Mouse (Mus musculus): Measurements from ENCODE around the gene Hoxc6. TPM values are rescaled to one million over a fixed set of nuclear protein-coding genes. Genes with fewer than 3 reads are reported as not detected.

Gene Hoxc6
- polyA plus RNA-seq, 1 experiment from 2014 or later, result 46.8 TPM

DNA sequence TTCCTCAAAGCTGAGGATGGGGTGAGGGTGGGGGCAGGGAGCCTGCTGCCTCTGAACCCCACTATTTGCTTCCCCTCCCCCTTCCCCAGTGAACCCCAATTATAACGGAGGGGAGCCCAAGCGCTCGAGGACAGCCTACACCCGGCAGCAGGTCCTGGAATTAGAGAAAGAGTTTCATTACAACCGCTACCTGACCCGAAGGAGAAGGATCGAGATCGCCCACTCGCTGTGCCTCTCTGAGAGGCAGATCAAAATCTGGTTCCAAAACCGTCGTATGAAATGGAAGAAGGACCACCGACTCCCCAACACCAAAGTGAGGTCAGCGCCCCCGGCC, 37.5 kb downstream of the Hoxc6 start:
- H3K4me3 ChIP-seq, result peak overlapping the region; percentile 46

DNA sequence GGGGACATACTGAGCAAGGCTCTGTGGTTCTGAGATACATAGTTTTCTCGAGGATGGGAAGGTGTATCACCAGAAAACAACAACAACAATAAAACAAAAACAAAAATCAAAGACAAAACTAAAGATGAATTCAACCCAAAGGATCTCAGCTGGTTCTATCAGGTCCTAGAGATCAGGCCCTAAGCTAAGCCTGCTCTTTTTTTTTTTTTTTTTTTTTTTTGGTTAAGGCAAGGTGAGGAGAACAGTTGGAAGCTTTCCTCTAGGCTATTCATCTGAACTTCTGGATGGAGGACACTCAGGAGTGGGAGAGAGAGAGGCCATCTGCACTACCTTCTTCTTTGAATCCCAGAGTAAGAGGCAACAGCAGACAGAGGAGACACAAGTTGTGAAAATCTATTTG, 39.5 kb downstream of the Hoxc6 start:
- peak overlapping the region; percentile 97 for H3K27ac ChIP-seq (replicated peaks)
- H3K4me1 ChIP-seq (replicated peaks), result peaks cover 99% of the 10 kb centered on the region
- H3K9ac ChIP-seq, result peak overlapping the region; percentile 77

More for the DNA sequence above, 37.5 kb downstream of the Hoxc6 start:
- Histone ChIP-seq H3K4me1 (replicated peaks) (peaks cover 97% of the 10 kb centered on the region), H3K9ac (peak overlapping the region; percentile 77), H3K36me3 (no peaks in the 10 kb centered on the region), H3K27me3 (no peaks in the 10 kb centered on the region), H3K4me2 (peak overlapping the region; percentile 67), H3K27ac (replicated peaks) (peak overlapping the region; percentile 97), H3K9me3 (no peaks in the 10 kb centered on the region)
- peak; percentile 9 for ATAC-seq (ENCODE audit: low read depth)
- WGBS, result under 1% methylated on average over 14 of the region's 14 CpGs

DNA sequence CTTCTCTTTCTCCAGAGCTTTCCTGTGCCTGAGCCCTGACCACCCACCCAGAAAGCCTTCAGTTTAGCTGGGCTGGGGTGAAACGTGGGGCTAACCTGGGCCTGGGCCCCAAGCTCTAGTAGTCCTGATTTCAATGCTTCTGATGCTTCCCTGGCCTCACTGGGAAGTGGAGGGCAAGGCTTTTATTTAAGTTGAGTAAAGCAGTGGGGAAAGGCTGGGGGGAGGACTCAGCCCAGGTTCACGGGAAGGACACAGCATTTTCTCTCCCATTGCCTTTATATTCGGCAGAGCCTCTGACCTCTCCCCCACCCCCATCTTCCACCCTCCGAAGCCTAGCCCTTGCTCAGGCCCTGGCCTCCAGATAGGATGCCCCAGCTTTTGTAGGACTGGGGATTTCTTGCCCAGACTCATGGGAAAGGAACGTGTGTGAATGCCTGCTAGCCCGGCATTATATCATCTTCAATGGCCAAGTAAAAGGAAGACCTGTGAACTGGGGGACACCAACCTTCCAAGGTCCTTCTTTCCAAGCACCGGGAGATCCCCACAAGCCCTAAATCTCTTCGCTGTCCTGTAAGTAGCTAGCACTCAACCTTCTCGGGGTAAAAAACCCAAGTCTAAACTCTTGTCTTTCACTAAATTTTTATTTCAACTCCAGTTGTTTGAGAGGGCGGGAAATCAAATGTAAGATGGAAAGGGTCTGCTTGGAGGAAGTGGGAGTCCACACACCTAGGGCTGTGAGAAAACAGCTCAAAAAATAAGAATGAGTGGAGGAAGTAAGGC, 40.8 kb downstream of the Hoxc6 start:
- Histone ChIP-seq H3K4me3 (peak overlapping the region; percentile 46), H3K9ac (peak overlapping the region; percentile 77), H3K9me3 (no peaks in the 10 kb centered on the region), H3K27ac (replicated peaks) (peak overlapping the region; percentile 85), H3K36me3 (no peaks in the 10 kb centered on the region), H3K27me3 (no peaks in the 10 kb centered on the region), H3K4me1 (replicated peaks) (peaks cover 99% of the 10 kb centered on the region), H3K4me2 (peak overlapping the region; percentile 67)
- no peak for ATAC-seq (ENCODE audit: low read depth)
- 6% methylated on average over 10 of the region's 10 CpGs for WGBS

More for the DNA sequence above, 39.5 kb downstream of the Hoxc6 start:
- 17% methylated on average over 1 of the region's 1 CpGs for WGBS
- Histone ChIP-seq H3K27me3 (no peaks in the 10 kb centered on the region), H3K4me3 (peak overlapping the region; percentile 46), H3K9me3 (no peaks in the 10 kb centered on the region), H3K36me3 (no peaks in the 10 kb centered on the region), H3K4me2 (peak overlapping the region; percentile 67)
- no peak for ATAC-seq (ENCODE audit: low read depth)

DNA sequence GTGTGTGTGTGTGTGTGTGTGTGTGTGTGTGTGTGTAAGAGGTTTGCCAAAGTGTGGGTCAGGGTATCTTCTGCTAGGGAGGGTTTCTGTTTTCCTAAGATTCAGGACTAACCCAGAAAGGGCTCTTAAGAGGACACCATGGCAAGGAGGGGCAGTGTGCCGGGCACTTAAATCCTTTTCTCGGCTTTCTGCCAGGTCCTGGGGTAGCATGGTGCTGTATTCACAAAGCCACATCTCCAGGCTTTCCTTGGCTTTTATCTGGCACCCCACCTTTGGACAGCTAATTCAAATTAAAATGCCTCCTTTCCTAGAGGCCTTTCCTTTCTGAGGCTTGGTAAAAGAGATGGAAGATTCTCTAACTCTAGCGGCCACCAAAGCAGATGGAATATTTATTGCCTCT, 41.6 kb downstream of the Hoxc6 start:
- Histone ChIP-seq H3K36me3 (no peaks in the 10 kb centered on the region), H3K4me3 (peak overlapping the region; percentile 46), H3K9me3 (no peaks in the 10 kb centered on the region), H3K27ac (replicated peaks) (peak overlapping the region; percentile 85), H3K9ac (peak overlapping the region; percentile 77), H3K4me1 (replicated peaks) (peaks cover 99% of the 10 kb centered on the region), H3K4me2 (peak overlapping the region; percentile 67), H3K27me3 (no peaks in the 10 kb centered on the region)
- WGBS, result 6% methylated on average over 3 of the region's 3 CpGs
- no peak for ATAC-seq (ENCODE audit: low read depth)

DNA sequence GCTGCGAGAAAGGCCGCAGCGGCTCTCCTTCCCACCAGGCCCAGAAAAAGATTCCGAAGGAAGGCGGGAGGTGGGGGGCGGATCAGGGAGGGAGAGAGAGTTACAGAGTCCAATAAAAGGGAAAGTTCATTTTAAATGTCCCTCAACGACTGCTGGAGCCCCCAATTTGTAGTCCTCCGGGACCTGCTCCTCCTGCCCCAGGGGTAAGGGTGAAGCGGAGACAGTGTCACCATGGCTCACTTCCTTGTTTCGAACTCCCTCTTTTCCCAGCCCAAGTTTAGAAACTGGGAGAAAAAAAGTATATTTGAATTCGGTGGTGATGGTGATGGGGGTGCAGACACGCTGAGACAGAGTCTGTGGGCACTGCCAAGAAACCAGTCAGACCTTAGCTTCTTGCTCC, 42.5 kb downstream of the Hoxc6 start:
- H3K4me3 ChIP-seq, result peak overlapping the region; percentile 20
- no peak for ATAC-seq (ENCODE audit: low read depth)
- WGBS, result 9% methylated on average over 12 of the region's 12 CpGs
- peak overlapping the region; percentile 77 for H3K9ac ChIP-seq
- H3K9me3 ChIP-seq, result no peaks in the 10 kb centered on the region
- H3K27me3 ChIP-seq, result no peaks in the 10 kb centered on the region
- H3K36me3 ChIP-seq, result no peaks in the 10 kb centered on the region
- peak overlapping the region; percentile 67 for H3K4me2 ChIP-seq
- peak overlapping the region; percentile 85 for H3K27ac ChIP-seq (replicated peaks)
- peaks cover 90% of the 10 kb centered on the region for H3K4me1 ChIP-seq (replicated peaks)

DNA sequence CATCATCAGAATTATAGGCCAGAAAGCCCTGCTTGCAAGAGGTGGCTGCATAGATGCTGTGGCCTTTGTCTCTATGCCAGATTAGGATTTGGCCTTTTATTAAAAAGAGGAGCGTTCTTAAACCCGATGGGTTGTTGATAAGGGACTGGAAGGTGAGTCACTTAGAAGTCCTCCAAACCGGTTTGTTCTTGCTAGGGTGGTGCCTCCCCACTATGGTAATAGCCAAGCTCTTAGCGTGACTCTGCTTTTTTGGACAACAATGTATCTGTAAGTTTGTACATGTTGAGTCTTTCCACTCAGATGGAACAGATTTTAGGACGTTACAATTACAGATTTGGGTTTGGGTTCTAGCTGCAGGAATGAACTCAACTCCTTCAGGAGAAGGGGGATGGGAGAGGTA, 43.6 kb downstream of the Hoxc6 start:
- Histone ChIP-seq H3K27me3 (no peaks in the 10 kb centered on the region), H3K9me3 (no peaks in the 10 kb centered on the region), H3K4me1 (replicated peaks) (peaks cover 87% of the 10 kb centered on the region), H3K36me3 (no peaks in the 10 kb centered on the region), H3K27ac (replicated peaks) (peak overlapping the region; percentile 85), H3K4me3 (no peak overlapping the region), H3K4me2 (peak overlapping the region; percentile 67), H3K9ac (peak overlapping the region; percentile 77)
- WGBS, result 12% methylated on average over 5 of the region's 5 CpGs
- no peak for ATAC-seq (ENCODE audit: low read depth)

DNA sequence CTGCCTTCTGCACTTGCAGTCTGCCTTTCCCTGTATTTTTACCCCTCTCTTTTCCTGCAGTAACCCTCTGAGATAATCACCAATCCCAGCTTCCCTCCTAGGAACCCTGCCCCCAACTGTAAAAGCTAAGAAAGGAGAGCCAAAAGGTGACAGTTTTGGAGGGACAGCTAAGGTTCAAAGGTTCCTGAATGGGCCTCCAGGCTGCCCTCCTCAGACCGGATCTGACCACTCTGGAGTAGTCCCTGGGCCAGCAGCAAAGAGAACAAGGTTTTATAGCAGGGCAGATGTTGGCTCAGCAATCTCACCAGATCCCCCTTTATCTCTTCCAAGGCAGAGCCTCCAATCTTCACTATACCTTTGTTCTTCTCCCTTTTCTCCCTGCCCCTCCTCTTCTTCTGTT, 44.2 kb downstream of the Hoxc6 start:
- Histone ChIP-seq H3K9ac (peak overlapping the region; percentile 26; the same call in 1 of the 2 replicates), H3K27ac (replicated peaks) (peak overlapping the region; percentile 85; the same call in 1 of the 2 replicates), H3K4me2 (peak overlapping the region; percentile 67)

DNA sequence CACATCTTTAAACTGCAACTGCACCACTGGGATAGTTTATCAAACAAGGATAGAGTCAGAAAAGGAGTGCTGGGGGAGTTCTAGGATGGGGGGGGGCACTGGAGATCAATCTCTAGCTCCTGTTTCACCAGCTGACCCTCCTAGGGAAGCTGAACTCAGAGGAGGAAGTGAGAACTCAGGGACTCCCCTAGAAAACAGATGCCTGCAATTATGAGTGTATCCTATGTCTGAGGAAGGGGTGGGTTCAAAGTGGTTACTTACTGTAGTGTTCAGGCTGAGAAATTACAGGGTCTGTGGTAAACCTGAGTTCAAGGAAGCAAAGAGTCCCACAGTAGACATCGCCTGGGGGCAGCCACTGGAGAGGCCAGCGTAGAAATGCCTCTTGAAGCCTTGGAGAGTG, 53.6 kb downstream of the Hoxc6 start:
- H3K9ac ChIP-seq, result no peak overlapping the region
- WGBS, result 74% methylated on average over 2 of the region's 2 CpGs
- H3K4me3 ChIP-seq, result no peak overlapping the region
- H3K4me2 ChIP-seq, result no peak overlapping the region
- no peaks in the 10 kb centered on the region for H3K27me3 ChIP-seq
- ATAC-seq (ENCODE audit: low read depth), result no peak
- H3K27ac ChIP-seq (replicated peaks), result peak overlapping the region; percentile 55; the same call in 1 of the 2 replicates
- no peaks in the 10 kb centered on the region for H3K9me3 ChIP-seq
- no peaks in the 10 kb centered on the region for H3K36me3 ChIP-seq
- peaks cover 62% of the 10 kb centered on the region for H3K4me1 ChIP-seq (replicated peaks)

More for the DNA sequence above, 44.2 kb downstream of the Hoxc6 start:
- no peaks in the 10 kb centered on the region for H3K9me3 ChIP-seq
- WGBS, result 11% methylated on average over 1 of the region's 1 CpGs
- H3K4me3 ChIP-seq, result no peak overlapping the region
- peaks cover 85% of the 10 kb centered on the region for H3K4me1 ChIP-seq (replicated peaks)
- no peaks in the 10 kb centered on the region for H3K27me3 ChIP-seq
- no peaks in the 10 kb centered on the region for H3K36me3 ChIP-seq
- ATAC-seq (ENCODE audit: low read depth), result no peak

DNA sequence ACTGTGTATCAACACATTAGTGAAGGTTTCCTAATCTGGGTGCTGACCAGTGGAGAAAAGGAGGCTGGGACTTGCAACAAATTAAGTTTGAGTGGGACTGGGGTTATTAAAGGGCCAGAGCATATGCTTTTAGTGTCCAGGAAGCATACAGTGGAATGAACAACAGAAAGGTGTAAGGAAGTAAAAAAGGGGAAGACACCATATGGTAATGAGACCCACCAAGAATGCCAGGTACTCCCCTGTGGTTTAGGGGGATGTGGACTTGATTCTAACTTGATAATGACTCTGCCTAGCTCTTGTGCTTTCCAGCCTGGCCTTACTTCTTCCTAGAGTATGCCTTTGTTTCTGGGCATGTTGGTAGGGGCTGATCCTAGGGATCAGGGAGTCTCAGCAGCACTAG, 55.2 kb downstream of the Hoxc6 start:
- H3K9me3 ChIP-seq, result no peaks in the 10 kb centered on the region
- H3K4me3 ChIP-seq, result no peak overlapping the region
- no peak overlapping the region for H3K9ac ChIP-seq
- peaks cover 64% of the 10 kb centered on the region for H3K4me1 ChIP-seq (replicated peaks)
- ATAC-seq (ENCODE audit: low read depth), result no peak
- H3K27ac ChIP-seq (replicated peaks), result 0 out of 2 replicates have a peak overlapping the region, but pooled peaks have one; percentile 7
- H3K27me3 ChIP-seq, result no peaks in the 10 kb centered on the region
- no peaks in the 10 kb centered on the region for H3K36me3 ChIP-seq
- no peak overlapping the region for H3K4me2 ChIP-seq

DNA sequence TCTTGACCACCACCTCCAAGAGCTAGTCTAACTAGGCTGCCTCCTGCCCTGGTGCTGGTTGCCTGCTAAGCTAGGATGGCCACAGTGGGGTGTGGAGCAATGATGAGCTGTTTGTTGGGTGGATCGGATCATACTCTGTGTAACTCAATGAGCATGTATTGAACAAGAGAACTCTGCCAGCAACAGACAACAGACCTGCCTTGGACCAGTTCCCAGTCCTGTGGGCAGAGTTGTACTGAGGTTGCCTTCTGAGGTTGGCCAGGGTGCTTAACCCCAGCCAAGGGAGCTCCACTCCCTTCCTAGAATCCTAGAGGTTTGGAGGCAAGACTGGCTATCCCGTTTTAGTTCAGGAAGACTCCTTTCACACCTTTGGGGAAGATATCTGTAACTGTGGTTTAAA, 58.3 kb downstream of the Hoxc6 start:
- Histone ChIP-seq H3K27me3 (no peaks in the 10 kb centered on the region), H3K4me2 (peak overlapping the region; percentile 53), H3K36me3 (no peaks in the 10 kb centered on the region), H3K9ac (peak overlapping the region; percentile 67), H3K4me3 (0 out of 2 replicates have a peak overlapping the region, but pooled peaks have one; percentile 3), H3K4me1 (replicated peaks) (peaks cover 86% of the 10 kb centered on the region), H3K27ac (replicated peaks) (peak overlapping the region; percentile 84), H3K9me3 (no peaks in the 10 kb centered on the region)
- no peak for ATAC-seq (ENCODE audit: low read depth)
- 23% methylated on average over 2 of the region's 2 CpGs for WGBS

DNA sequence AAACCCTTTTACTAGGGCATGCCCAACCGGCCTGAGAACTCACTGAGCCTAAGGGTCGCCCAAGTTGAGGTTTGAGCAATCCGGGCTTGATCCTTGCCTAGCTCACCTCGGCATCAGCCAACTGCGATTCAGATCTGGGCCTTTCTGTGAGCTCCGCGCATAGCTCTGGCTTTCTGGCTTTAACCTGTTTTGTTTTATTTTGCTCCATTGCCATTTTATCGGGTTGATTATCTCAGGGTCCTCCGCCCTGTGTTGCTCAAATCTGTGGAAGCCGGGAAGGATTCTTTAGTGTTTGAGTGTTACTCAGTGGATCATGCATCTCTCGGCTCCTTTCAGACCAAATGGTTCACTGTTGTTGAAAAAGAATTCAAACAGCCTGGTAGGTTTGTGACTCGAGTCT, 60.7 kb downstream of the Hoxc6 start:
- ATAC-seq (ENCODE audit: low read depth), result no peak
- no peaks in the 10 kb centered on the region for H3K36me3 ChIP-seq
- peak overlapping the region; percentile 67 for H3K4me2 ChIP-seq
- H3K4me1 ChIP-seq (replicated peaks), result peaks cover 93% of the 10 kb centered on the region
- no peaks in the 10 kb centered on the region for H3K27me3 ChIP-seq
- no peaks in the 10 kb centered on the region for H3K9me3 ChIP-seq
- 3% methylated on average over 12 of the region's 12 CpGs for WGBS
- peak overlapping the region; percentile 85 for H3K9ac ChIP-seq
- peak overlapping the region; percentile 95 for H3K27ac ChIP-seq (replicated peaks)
- H3K4me3 ChIP-seq, result peak overlapping the region; percentile 41

DNA sequence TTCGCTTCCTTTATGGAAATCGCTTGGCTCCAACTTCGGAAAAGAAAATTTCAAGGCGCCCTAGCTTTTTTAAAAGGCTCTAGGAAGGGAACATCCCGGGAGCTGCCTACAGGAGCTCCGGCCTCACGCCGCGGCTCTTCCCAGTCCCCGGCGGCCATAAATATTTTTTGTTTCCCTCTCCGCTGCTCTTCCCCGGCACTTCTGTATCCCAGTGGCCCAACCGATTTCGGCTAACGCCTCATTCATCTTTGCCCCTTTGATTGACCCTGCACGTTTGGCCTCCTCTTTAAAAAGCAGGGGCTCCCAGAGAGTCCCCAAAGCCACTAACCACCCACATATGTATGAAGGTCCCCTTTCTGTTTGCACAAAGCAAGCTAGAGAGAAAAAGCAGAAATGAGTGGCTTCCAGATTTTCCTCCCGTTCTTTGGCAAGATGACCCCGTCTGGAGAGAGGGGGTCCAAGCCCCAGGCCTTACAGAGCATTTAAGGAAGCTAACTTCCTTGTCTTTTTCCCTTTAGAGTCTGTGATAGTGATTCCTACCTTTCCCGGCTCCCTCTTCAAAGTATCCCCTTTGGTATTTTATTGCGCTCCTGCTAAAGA, 61.4 kb downstream of the Hoxc6 start:
- Histone ChIP-seq H3K27ac (replicated peaks) (peak overlapping the region; percentile 95), H3K36me3 (no peaks in the 10 kb centered on the region), H3K9ac (peak overlapping the region; percentile 85), H3K27me3 (no peaks in the 10 kb centered on the region), H3K9me3 (no peaks in the 10 kb centered on the region), H3K4me3 (peak overlapping the region; percentile 41), H3K4me2 (peak overlapping the region; percentile 67), H3K4me1 (replicated peaks) (peaks cover 93% of the 10 kb centered on the region)
- ATAC-seq (ENCODE audit: low read depth), result no peak
- WGBS, result 2% methylated on average over 21 of the region's 21 CpGs
